Mouse (Mus musculus): ENCODE data around the gene Bfsp2. TPM values are rescaled to one million over a fixed set of nuclear protein-coding genes. Genes with fewer than 3 reads are reported as not detected.

Gene Bfsp2
- polyA plus RNA-seq, 1 experiment from 2014 or later = 1.2 TPM

Other genes with a start within 250 kb of the Bfsp2 start
- 27.1 and 41.0 TPM in 2 replicates for gene Trf, start 250.0 kb downstream of the Bfsp2 start, polyA plus RNA-seq (2015; fragmentation: Nextera tagmentation; extraction: Ambion mirVana)
- gene 1300017J02Rik, start 175.3 kb downstream of the Bfsp2 start, polyA plus RNA-seq (2015; fragmentation: Nextera tagmentation; extraction: Ambion mirVana) = 1.4 and 1.6 TPM in 2 replicates
- gene Topbp1, start 175.2 kb downstream of the Bfsp2 start, polyA plus RNA-seq (2015; fragmentation: Nextera tagmentation; extraction: Ambion mirVana) = 20.6 and 24.6 TPM in 2 replicates
- gene Cdv3, start 114.6 kb downstream of the Bfsp2 start, polyA plus RNA-seq (2015; fragmentation: Nextera tagmentation; extraction: Ambion mirVana) = 78.1 and 88.3 TPM in 2 replicates

Data from neural tube, embryonic 13.5 days (tissue).